Mouse (Mus musculus) gastrocnemius, postnatal 14 days (tissue): Measurements from ENCODE around the gene Miox. TPM values are rescaled to one million over a fixed set of nuclear protein-coding genes. Genes with fewer than 3 reads are reported as not detected.

Experiments used
- microRNA-seq, 2 experiments: library from miRNA; unstranded; fragments of <30 nt; microRNA quantifications; one replicate each; pipeline ENCODE4 v1.2.0; 2021
- total RNA-seq, 2 experiments: library from RNA; stranded (reverse); gene quantifications; 2 replicates each; pipeline ENCODE4 v1.2.3; 2021

The Miox gene
- total RNA-seq, 2 experiments from 2014 or later: not detected

Small RNAs within 50 kb of the gene (microRNA-seq; reads per million reads assigned to microRNA genes)
- gene Mir6959: 0.32 to 0.50 reads per million in 2 experiments

Other genes starting within 250 kb of the Miox start
- 10 to 100 TPM in 1 of 2 experiments, 1 to 10 TPM in 1; 9.8 to 10.1 TPM for gene Selenoo, start 245.3 kb upstream of the Miox start, total RNA-seq
- gene Tubgcp6, start 211.3 kb upstream of the Miox start, total RNA-seq: 1 to 10 TPM; 7.2 to 7.3 TPM
- 1 to 10 TPM; 5.6 to 6.2 TPM for gene Hdac10, start 205.7 kb upstream of the Miox start, total RNA-seq
- 100 to 1,000 TPM in 1 of 2 experiments, 10 to 100 TPM in 1; 91.5 to 104 TPM for gene Mapk12, start 193.7 kb upstream of the Miox start, total RNA-seq
- gene Mapk11, start 184.8 kb upstream of the Miox start, total RNA-seq: 1 to 10 TPM; 1.7 TPM
- gene Plxnb2, start 153.6 kb upstream of the Miox start, total RNA-seq: 10 to 100 TPM; 20.9 to 23.8 TPM
- 1 to 10 TPM; 4.1 to 5.4 TPM for gene Dennd6b, start 137.9 kb upstream of the Miox start, total RNA-seq
- 10 to 100 TPM; 56.2 to 57.3 TPM for gene Ppp6r2, start 122.8 kb upstream of the Miox start, total RNA-seq
- 10 to 100 TPM; 51.2 to 51.5 TPM for gene Sbf1, start 19.1 kb upstream of the Miox start, total RNA-seq
- not detected for gene Adm2, start 11.7 kb upstream of the Miox start, total RNA-seq
- gene Lmf2, start 21.3 kb downstream of the Miox start, total RNA-seq: 10 to 100 TPM; 16.9 to 18.3 TPM
- 10 to 100 TPM; 39.0 to 40.8 TPM for gene Ncaph2, start 21.3 kb downstream of the Miox start, total RNA-seq
- 10 to 100 TPM; 15.2 to 15.3 TPM for gene Sco2, start 39.4 kb downstream of the Miox start, total RNA-seq
- gene Tymp, start 42.6 kb downstream of the Miox start, total RNA-seq: under 1 TPM; 0.25 to 0.64 TPM
- 1 to 10 TPM in 1 of 2 experiments, under 1 TPM in 1; 0.44 to 1.0 TPM for gene Odf3b, start 44.9 kb downstream of the Miox start, total RNA-seq
- not detected for gene Klhdc7b, start 50.5 kb downstream of the Miox start, total RNA-seq
- not detected for gene Syce3, start 76.1 kb downstream of the Miox start, total RNA-seq
- gene Cpt1b, start 91.5 kb downstream of the Miox start, total RNA-seq: 100 to 1,000 TPM; 230 to 289 TPM
- under 1 TPM; 0.16 to 0.89 TPM for gene C730034F03Rik, start 95.2 kb downstream of the Miox start, total RNA-seq
- under 1 TPM in 1 of 2 experiments, not detected in 1; 0.71 TPM for gene Gm44502, start 95.3 kb downstream of the Miox start, total RNA-seq
- 10 to 100 TPM; 19.6 to 28.5 TPM for gene Chkb, start 95.5 kb downstream of the Miox start, total RNA-seq
- gene Mapk8ip2, start 119.5 kb downstream of the Miox start, total RNA-seq: under 1 TPM; 0.16 to 0.25 TPM
- gene Arsa, start 143.0 kb downstream of the Miox start, total RNA-seq: 1 to 10 TPM; 7.2 to 7.4 TPM
- gene Shank3, start 165.2 kb downstream of the Miox start, total RNA-seq: 10 to 100 TPM; 15.2 to 25.8 TPM
- gene Acr, start 233.9 kb downstream of the Miox start, total RNA-seq: under 1 TPM; 0.14 to 0.16 TPM